Mouse (Mus musculus) heart, postnatal 0 days (tissue): ENCODE results near the gene B3gnt7.

ENCODE experiments used
- CTCF ChIP-seq: IDR thresholded peaks from 2 replicates; pipeline ENCODE4 v1.5.1; 2016; ENCODE audit warnings: antibody characterized with exemption, control low read depth, low read depth
- EP300 ChIP-seq: IDR thresholded peaks from 2 replicates; pipeline ENCODE4 v1.6.1; 2016; ENCODE audit warnings: antibody characterized with exemption, low read depth

GRCm38 (mm10) chr1:86258171-86258824 lies 44.3 kb upstream of the B3gnt7 start:
- TF ChIP-seq EP300 (no peak), CTCF (no peak)
